Mouse (Mus musculus): Measurements from ENCODE around the gene Dbil5. TPM values are rescaled to one million over a fixed set of nuclear protein-coding genes. Genes with fewer than 3 reads are reported as not detected.

The Dbil5 gene
- polyA plus RNA-seq, 1 experiment = not detected

DNA sequence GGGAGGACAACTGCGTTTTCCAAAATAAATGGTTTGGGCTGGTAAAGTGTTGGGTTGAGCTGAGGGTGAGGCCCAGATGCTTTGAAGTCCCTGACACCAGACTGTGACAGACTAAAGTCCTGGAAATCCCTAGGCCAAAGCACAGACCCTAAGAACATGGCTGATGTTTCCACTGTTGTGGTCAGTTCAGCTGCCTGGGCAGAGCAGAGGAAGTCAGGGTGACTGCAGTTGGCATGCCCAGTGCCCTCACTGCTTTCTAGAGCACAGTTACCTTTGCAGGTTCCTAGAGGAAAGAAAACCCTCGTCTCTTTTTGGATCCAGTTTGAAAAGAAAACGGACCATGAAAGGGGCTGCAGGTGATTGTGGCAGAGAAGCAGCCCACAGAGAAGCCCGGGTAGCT is 40.0 kb downstream of the Dbil5 start:
- peaks cover 2% of the 10 kb centered on the region for H3K4me1 ChIP-seq (ENCODE audit: control insufficient read depth, insufficient read depth, low read length)
- no peak for TF ChIP-seq CTCF (IDR thresholded peaks at IDR 0.05; ENCODE audit: control insufficient read depth, insufficient read depth, low read length)
- no peak for TF ChIP-seq POLR2A (IDR thresholded peaks at IDR 0.05; ENCODE audit: borderline replicate concordance, control insufficient read depth, low read depth, low read length)
- H3K27ac ChIP-seq (ENCODE audit: control insufficient read depth, insufficient read depth, low read depth, low read length, poor library complexity) = no peak overlapping the region
- H3K4me3 ChIP-seq (replicated peaks; ENCODE audit: control insufficient read depth, low read depth, low read length) = no peak overlapping the region
- 72% methylated on average over 4 of the region's 4 CpGs for WGBS

DNA sequence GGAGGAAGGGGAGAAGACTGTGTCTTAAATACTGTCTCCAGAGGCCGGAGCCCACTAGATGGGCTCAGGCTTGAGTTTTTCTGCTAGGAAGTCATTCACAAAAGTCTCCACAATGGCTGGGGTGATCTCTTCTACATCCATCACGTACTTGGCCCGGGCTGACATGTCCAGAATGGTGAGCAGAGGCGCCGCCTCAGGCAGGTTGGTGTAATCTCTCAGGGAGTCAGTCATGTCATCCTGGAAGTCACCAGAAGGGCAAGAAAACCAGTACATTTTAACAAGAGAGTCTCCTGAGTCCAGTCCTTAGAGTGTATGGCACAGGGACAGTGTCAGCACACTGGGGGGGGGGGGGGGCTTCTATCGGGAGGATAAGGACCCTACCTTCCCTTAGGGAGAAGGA is 41.1 kb downstream of the Dbil5 start:
- TF ChIP-seq CTCF (IDR thresholded peaks at IDR 0.05; ENCODE audit: control insufficient read depth, insufficient read depth, low read length) (no peak), POLR2A (IDR thresholded peaks at IDR 0.05; ENCODE audit: borderline replicate concordance, control insufficient read depth, low read depth, low read length) (no peak)
- WGBS = 82% methylated on average over 6 of the region's 6 CpGs

DNA sequence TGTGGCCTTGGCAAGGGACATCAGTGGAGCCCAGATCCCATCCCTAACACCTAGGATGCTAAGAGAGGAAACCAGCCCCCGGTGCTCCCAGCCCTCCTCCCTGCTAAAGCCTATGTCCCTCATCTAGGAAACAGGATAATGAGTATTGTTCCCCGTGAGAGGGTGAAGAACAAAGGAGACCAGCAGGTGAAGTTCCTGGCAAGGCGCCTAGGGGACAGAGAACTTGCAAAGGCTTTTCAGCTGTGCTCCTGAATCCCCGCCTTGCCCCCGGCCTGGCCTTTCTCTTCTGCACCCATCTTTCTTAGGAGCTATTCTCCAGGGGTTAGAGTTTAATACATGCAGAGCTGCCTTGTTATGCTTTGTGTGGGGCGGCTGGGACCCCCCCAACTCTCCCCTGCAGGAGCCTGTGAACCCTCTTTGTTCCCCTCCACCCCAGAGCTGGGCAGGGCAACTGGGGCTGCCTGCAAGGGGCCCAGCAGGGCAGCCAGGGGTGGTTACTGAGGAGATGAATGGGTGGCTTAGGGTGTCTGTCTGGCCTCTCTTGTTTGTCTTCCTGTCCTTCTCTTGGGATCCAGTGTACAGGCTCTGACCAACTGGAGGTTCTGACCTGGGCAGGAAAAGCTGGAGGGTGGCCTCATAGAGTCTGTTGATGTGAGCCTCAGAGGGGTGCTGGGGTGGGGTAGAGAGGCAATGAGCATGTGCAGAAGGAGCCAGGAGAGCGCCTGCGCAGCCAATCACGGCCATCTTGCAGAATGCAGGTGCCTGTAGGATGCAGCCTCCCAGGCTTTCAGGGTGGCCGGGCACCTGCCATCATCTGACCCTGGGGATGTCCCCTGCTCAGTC is 43.0 kb downstream of the Dbil5 start:
- H3K27ac ChIP-seq (ENCODE audit: control insufficient read depth, insufficient read depth, low read depth, low read length, poor library complexity) = peak overlapping the region; percentile 66
- H3K4me3 ChIP-seq (replicated peaks; ENCODE audit: control insufficient read depth, low read depth, low read length) = no peak overlapping the region
- TF ChIP-seq CTCF (IDR thresholded peaks at IDR 0.05; ENCODE audit: control insufficient read depth, insufficient read depth, low read length) (no peak), POLR2A (IDR thresholded peaks at IDR 0.05; ENCODE audit: borderline replicate concordance, control insufficient read depth, low read depth, low read length) (no peak)
- 81% methylated on average over 10 of the region's 10 CpGs for WGBS
- H3K4me1 ChIP-seq (ENCODE audit: control insufficient read depth, insufficient read depth, low read length) = peaks cover 2% of the 10 kb centered on the region

More for the DNA sequence above, 41.1 kb downstream of the Dbil5 start:
- Histone ChIP-seq H3K27ac (ENCODE audit: control insufficient read depth, insufficient read depth, low read depth, low read length, poor library complexity) (no peak overlapping the region), H3K4me1 (ENCODE audit: control insufficient read depth, insufficient read depth, low read length) (peaks cover 2% of the 10 kb centered on the region), H3K4me3 (replicated peaks; ENCODE audit: control insufficient read depth, low read depth, low read length) (no peak overlapping the region)

DNA sequence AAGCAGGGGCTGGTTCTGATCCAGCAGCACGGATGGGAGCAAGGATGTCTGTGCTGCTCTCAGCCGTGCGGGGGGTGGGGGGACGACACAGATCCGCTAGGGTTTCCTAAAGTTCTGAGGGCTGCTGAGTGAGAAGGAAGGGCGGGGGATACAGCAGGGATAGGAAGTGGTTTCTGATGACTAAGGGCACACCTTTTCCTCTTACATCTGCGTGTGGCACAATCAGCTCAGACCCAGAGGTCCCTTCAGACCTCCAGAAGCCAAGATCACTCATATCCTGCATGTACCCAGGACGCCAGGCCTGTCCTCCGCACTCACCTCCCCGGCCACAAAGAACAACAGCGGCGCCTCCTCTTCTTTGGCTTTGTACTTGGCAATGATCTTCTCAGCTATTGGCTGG is 43.8 kb downstream of the Dbil5 start:
- Histone ChIP-seq H3K4me3 (replicated peaks; ENCODE audit: control insufficient read depth, low read depth, low read length) (peak overlapping the region; percentile 13), H3K4me1 (ENCODE audit: control insufficient read depth, insufficient read depth, low read length) (peaks cover 2% of the 10 kb centered on the region), H3K27ac (ENCODE audit: control insufficient read depth, insufficient read depth, low read depth, low read length, poor library complexity) (peak overlapping the region; percentile 85)
- TF ChIP-seq CTCF (IDR thresholded peaks at IDR 0.05; ENCODE audit: control insufficient read depth, insufficient read depth, low read length) = no peak
- peak; percentile 51 for TF ChIP-seq POLR2A (IDR thresholded peaks at IDR 0.05; ENCODE audit: borderline replicate concordance, control insufficient read depth, low read depth, low read length)
- WGBS = 3% methylated on average over 12 of the region's 12 CpGs

DNA sequence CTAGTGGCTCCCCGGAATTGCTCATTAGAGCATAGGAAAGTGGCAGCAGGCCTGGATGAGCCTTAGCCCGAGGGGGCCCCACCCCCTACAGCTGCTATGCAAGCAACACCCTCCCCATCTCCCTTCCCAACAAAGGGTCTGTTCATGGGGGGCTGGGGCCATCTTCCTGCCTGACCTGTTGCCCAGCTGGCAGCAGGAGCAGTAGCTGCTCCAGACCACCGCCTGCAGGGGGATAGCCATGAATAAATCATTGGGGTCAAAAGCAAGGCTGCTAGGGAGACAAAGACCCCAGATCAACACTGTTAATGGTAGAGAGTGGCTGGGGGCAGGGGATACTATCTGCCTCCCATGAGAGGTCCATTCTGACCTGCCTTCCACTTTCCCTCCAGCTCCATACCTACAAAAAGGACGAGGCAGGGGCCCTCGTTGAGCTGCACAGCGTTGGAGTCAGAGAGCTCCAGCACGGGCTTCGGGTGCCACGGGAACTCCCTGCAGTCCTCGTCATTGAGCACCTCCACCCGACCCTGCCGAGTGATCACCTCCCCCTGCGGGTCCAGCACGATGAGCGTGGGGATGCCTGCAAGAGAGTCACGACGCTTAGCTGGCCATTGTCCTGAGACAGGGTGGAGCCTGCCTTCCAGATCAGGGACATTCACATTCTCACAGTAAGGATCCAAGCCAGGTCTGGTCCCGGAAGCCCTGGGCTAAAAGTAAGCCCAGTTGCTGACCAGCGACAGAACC is 45.4 kb downstream of the Dbil5 start:
- Histone ChIP-seq H3K4me1 (ENCODE audit: control insufficient read depth, insufficient read depth, low read length) (peaks cover 4% of the 10 kb centered on the region), H3K4me3 (replicated peaks; ENCODE audit: control insufficient read depth, low read depth, low read length) (no peak overlapping the region), H3K27ac (ENCODE audit: control insufficient read depth, insufficient read depth, low read depth, low read length, poor library complexity) (peak overlapping the region; percentile 85)
- WGBS = 83% methylated on average over 19 of the region's 19 CpGs
- TF ChIP-seq CTCF (IDR thresholded peaks at IDR 0.05; ENCODE audit: control insufficient read depth, insufficient read depth, low read length) (no peak), POLR2A (IDR thresholded peaks at IDR 0.05; ENCODE audit: borderline replicate concordance, control insufficient read depth, low read depth, low read length) (no peak)

DNA sequence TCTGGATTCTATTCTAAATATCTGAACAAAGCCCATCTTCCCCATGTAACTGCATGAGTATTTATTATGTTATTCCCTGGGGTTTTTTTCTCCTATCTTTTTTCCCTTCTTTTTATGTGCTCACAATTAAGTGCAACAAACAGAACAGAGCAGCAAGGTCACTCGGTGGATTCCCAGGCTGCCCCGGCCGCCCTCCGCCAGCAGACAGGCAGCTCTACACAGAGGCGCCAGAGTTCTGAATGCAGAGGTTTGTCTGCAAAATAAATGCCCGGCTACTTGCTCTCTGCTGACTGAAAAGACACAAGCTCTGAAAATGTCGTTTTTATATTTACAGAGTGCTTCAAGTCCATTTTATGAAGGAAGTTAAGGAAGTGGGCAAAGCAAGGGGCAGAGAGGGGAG is 50.1 kb downstream of the Dbil5 start:
- WGBS = 57% methylated on average over 7 of the region's 7 CpGs
- H3K27ac ChIP-seq (ENCODE audit: control insufficient read depth, insufficient read depth, low read depth, low read length, poor library complexity) = peak overlapping the region; percentile 61
- H3K4me3 ChIP-seq (replicated peaks; ENCODE audit: control insufficient read depth, low read depth, low read length) = no peak overlapping the region
- H3K4me1 ChIP-seq (ENCODE audit: control insufficient read depth, insufficient read depth, low read length) = peaks cover 1% of the 10 kb centered on the region; the same call in 1 of the 2 replicates
- no peak for TF ChIP-seq CTCF (IDR thresholded peaks at IDR 0.05; ENCODE audit: control insufficient read depth, insufficient read depth, low read length)
- no peak for TF ChIP-seq POLR2A (IDR thresholded peaks at IDR 0.05; ENCODE audit: borderline replicate concordance, control insufficient read depth, low read depth, low read length)

DNA sequence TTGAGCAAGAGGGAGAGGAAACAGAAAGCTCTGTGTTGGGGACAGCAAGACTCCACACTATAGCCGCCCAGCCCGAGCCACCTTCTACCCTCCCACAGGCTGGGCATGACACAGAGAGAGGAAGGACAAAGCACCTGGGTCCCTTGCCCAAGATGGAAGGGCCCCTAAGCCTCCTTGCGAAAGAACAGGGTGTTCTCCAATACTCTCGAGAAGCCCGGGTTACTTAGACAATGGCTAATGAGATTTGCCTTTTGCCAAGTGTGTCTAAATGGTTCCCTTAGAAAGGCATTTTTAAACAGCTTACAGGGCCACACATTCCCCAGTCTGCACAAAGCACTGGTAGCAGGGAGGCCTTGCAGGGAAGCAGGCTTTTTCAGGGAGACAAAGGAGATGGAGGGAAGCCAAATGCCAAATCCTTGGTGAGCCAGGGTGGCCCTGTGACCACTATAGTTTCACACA is 50.6 kb downstream of the Dbil5 start:
- WGBS = 33% methylated on average over 5 of the region's 5 CpGs
- no peak for TF ChIP-seq CTCF (IDR thresholded peaks at IDR 0.05; ENCODE audit: control insufficient read depth, insufficient read depth, low read length)
- TF ChIP-seq POLR2A (IDR thresholded peaks at IDR 0.05; ENCODE audit: borderline replicate concordance, control insufficient read depth, low read depth, low read length) = no peak
- H3K27ac ChIP-seq (ENCODE audit: control insufficient read depth, insufficient read depth, low read depth, low read length, poor library complexity) = peak overlapping the region; percentile 61
- peaks cover 1% of the 10 kb centered on the region; the same call in 1 of the 2 replicates for H3K4me1 ChIP-seq (ENCODE audit: control insufficient read depth, insufficient read depth, low read length)
- no peak overlapping the region for H3K4me3 ChIP-seq (replicated peaks; ENCODE audit: control insufficient read depth, low read depth, low read length)

Other genes starting within 250 kb of the Dbil5 start
- gene 1700016K19Rik, start 217.7 kb upstream of the Dbil5 start, polyA plus RNA-seq (2011; ENCODE audit: insufficient read depth, insufficient read length, low replicate concordance, missing spikeins) = not detected in 2 replicates
- gene Rflnb, start 189.8 kb upstream of the Dbil5 start, polyA plus RNA-seq (2011; ENCODE audit: insufficient read depth, insufficient read length, low replicate concordance, missing spikeins) = 14.2 and 30.8 TPM in 2 replicates
- gene Vps53, start 38.0 kb upstream of the Dbil5 start, polyA plus RNA-seq (2011; ENCODE audit: insufficient read depth, insufficient read length, low replicate concordance, missing spikeins) = 14.4 and 27.0 TPM in 2 replicates
- 0.45 and 1.2 TPM in 2 replicates for gene Fam57a, start 37.9 kb upstream of the Dbil5 start, polyA plus RNA-seq (2011; ENCODE audit: insufficient read depth, insufficient read length, low replicate concordance, missing spikeins)
- gene Gemin4, start 56 bp downstream of the Dbil5 start, polyA plus RNA-seq (2011; ENCODE audit: insufficient read depth, insufficient read length, low replicate concordance, missing spikeins) = 2.2 TPM in 1 of 2 replicates, not detected in the other
- gene Mrm3, start 26.1 kb downstream of the Dbil5 start, polyA plus RNA-seq (2011; ENCODE audit: insufficient read depth, insufficient read length, low replicate concordance, missing spikeins) = 3.7 and 8.0 TPM in 2 replicates
- 23.6 and 25.0 TPM in 2 replicates for gene Glod4, start 26.1 kb downstream of the Dbil5 start, polyA plus RNA-seq (2011; ENCODE audit: insufficient read depth, insufficient read length, low replicate concordance, missing spikeins)
- gene Nxn, start 181.5 kb downstream of the Dbil5 start, polyA plus RNA-seq (2011; ENCODE audit: insufficient read depth, insufficient read length, low replicate concordance, missing spikeins) = 5.2 and 14.4 TPM in 2 replicates
- gene Timm22, start 189.3 kb downstream of the Dbil5 start, polyA plus RNA-seq (2011; ENCODE audit: insufficient read depth, insufficient read length, low replicate concordance, missing spikeins) = 6.2 and 7.1 TPM in 2 replicates

All from bone marrow, adult 2 months (tissue).